8 mouse cellular contexts compared by ENCODE assay signal in the genomic region with DNA sequence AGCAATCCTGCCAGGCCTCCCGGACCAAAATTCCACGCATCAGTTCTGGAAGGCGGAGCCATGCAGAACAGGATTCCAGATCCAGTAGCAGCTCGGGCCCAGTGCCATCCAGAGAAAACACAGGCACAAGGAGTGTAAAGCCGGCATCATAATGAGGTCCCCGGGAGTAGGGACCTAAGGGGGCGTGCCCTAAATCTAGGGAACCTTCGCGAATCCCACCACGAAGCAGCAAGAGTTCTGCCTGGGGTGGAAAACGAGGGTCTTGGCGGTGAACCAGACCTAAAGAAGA. TPM values are rescaled to one million over a fixed set of nuclear protein-coding genes. Genes with fewer than 3 reads are reported as not detected.
DNase-seq lines count a peak whose midpoint lies in the region; ATAC-seq and TF ChIP-seq lines count a peak whose summit lies in the region.

No protein-coding gene starts in this region.

- DNase-seq in adrenal gland, adult (ENCODE audit: inconsistent age in 2 of 2, low spot score in 1 of 2): peak; percentile 63 to 68
- no peak for DNase-seq in adrenal gland, adult 8-10 months
- peak; percentile 31 to 40 for DNase-seq in heart, adult 2 months
- peak; percentile 56 for DNase-seq in kidney, adult 9 months
- no peak for DNase-seq in yolk sac, embryonic 10.5 days (ENCODE audit: low spot score)
- no peak for DNase-seq in Muller cell, postnatal 12 days (ENCODE audit: inconsistent ontology term)
- DNase-seq in right cerebral cortex, adult 2 months (ENCODE audit: low spot score in 2 of 2): no peak

- no peak for TF ChIP-seq POLR2A in heart, adult 2 months (IDR thresholded peaks at IDR 0.05; ENCODE audit: insufficient read depth, low read depth, low read length)

- peaks cover 3% of the 10 kb centered on the region; the same call in 1 of the 2 replicates for H3K9me3 ChIP-seq in lung, embryonic 16.5 days (ENCODE audit: control insufficient read depth, low read length)

- H3K79me2 ChIP-seq in heart, adult 2 months (replicated peaks; ENCODE audit: control insufficient read depth, insufficient read depth, low read length): no peaks in the 10 kb centered on the region

- H3K9ac ChIP-seq in heart, adult 2 months (ENCODE audit: low read depth, low read length): no peak overlapping the region
- peak overlapping the region; percentile 75 for H3K9ac ChIP-seq in lung, embryonic 16.5 days (ENCODE audit: low read length)

- H3K36me3 ChIP-seq in heart, adult 2 months (ENCODE audit: control insufficient read depth, insufficient read depth, low read length): no peaks in the 10 kb centered on the region
- no peaks in the 10 kb centered on the region for H3K36me3 ChIP-seq in lung, embryonic 16.5 days (ENCODE audit: control insufficient read depth, insufficient read depth, low read length)

- peaks cover 4% of the 10 kb centered on the region; the same call in 1 of the 2 replicates for H3K4me1 ChIP-seq in heart, adult 2 months (ENCODE audit: control insufficient read depth, insufficient read depth, low read length)
- peaks cover 45% of the 10 kb centered on the region for H3K4me1 ChIP-seq in lung, embryonic 16.5 days (replicated peaks; ENCODE audit: control insufficient read depth, insufficient read depth, low read length)

- TF ChIP-seq EP300 in heart, adult 2 months (IDR thresholded peaks at IDR 0.05; ENCODE audit: insufficient read depth, low read depth, low read length): no peak

- WGBS in heart, adult 2 months: 22% methylated on average over 12 of the region's 12 CpGs
- WGBS in lung, embryonic 16.5 days: 8% methylated on average over 12 of the region's 12 CpGs

- H3K27ac ChIP-seq in heart, adult 2 months: no peak overlapping the region
- H3K27ac ChIP-seq in lung, embryonic 16.5 days (ENCODE audit: low read length): no peak overlapping the region

- no peaks in the 10 kb centered on the region for H3K27me3 ChIP-seq in heart, adult 2 months (ENCODE audit: control insufficient read depth, insufficient read depth, low read length)
- peaks cover 31% of the 10 kb centered on the region for H3K27me3 ChIP-seq in lung, embryonic 16.5 days (ENCODE audit: control insufficient read depth, insufficient read depth, low read depth, low read length)

- no peak for TF ChIP-seq CTCF in heart, adult 2 months (IDR thresholded peaks at IDR 0.05)

- no peak for ATAC-seq in lung, embryonic 16.5 days (ENCODE audit: low read depth)

- H3K4me2 ChIP-seq in lung, embryonic 16.5 days (ENCODE audit: low read depth, low read length): peak overlapping the region; percentile 98

- no peak overlapping the region; the same call in 1 of the 2 replicates for H3K4me3 ChIP-seq in heart, adult 2 months
- H3K4me3 ChIP-seq in lung, embryonic 16.5 days (ENCODE audit: low read length): peak overlapping the region; percentile 66

- intact Hi-C loops in heart, adult 2 months (cut with DNase I): no loop called here

RNA-seq across cellular contexts. Expression of gene Tmem102, which starts 0.8 kb away (rescaled TPM):
- total RNA-seq in adrenal gland, adult 8-10 months (2022): 1 to 10 TPM in 1 of 4 experiments, under 1 TPM in 3; 0.45 to 1.1 (median 0.72) TPM
- total RNA-seq in heart, adult 2 months (2021): under 1 TPM; 0.25 to 0.29 TPM
- polyA plus RNA-seq in heart, adult 2 months (2012; rRNA removed): 0.44 and 0.47 TPM in 2 replicates
- 6.5 and 8.6 TPM in 2 replicates for polyA plus RNA-seq in lung, embryonic 16.5 days (2015; fragmentation: Nextera tagmentation; extraction: Ambion mirVana)

RNA-seq across cellular contexts. Expression of gene Fgf11, which starts 2.9 kb away (rescaled TPM):
- total RNA-seq in adrenal gland, adult 8-10 months (2022): 10 to 100 TPM in 2 of 4 experiments, 1 to 10 TPM in 2; 2.5 to 32.7 (median 16.9) TPM
- 1 to 10 TPM; 1.9 to 2.5 TPM for total RNA-seq in heart, adult 2 months (2021)
- 3.3 and 4.3 TPM in 2 replicates for polyA plus RNA-seq in heart, adult 2 months (2012; rRNA removed)
- 1.0 and 1.7 TPM in 2 replicates for polyA plus RNA-seq in lung, embryonic 16.5 days (2015; fragmentation: Nextera tagmentation; extraction: Ambion mirVana)

RNA-seq across cellular contexts. Expression of gene Chrnb1, which starts 8.9 kb away (rescaled TPM):
- total RNA-seq in adrenal gland, adult 8-10 months (2022): 1 to 10 TPM; 1.5 to 8.1 (median 5.0) TPM
- 1 to 10 TPM; 4.1 TPM for total RNA-seq in heart, adult 2 months (2021)
- polyA plus RNA-seq in heart, adult 2 months (2012; rRNA removed): 10.3 and 16.4 TPM in 2 replicates
- polyA plus RNA-seq in lung, embryonic 16.5 days (2015; fragmentation: Nextera tagmentation; extraction: Ambion mirVana): 18.6 and 20.7 TPM in 2 replicates

RNA-seq across cellular contexts. Expression of gene Gm39566, which starts 10.5 kb away (rescaled TPM):
- total RNA-seq in adrenal gland, adult 8-10 months (2022): not detected
- total RNA-seq in heart, adult 2 months (2021): not detected
- 0.02 and 0.09 TPM in 2 replicates for polyA plus RNA-seq in heart, adult 2 months (2012; rRNA removed)
- not detected in 2 replicates for polyA plus RNA-seq in lung, embryonic 16.5 days (2015; fragmentation: Nextera tagmentation; extraction: Ambion mirVana)

RNA-seq across cellular contexts. Expression of gene Spem2, which starts 13.7 kb away (rescaled TPM):
- not detected for total RNA-seq in adrenal gland, adult 8-10 months (2022)
- not detected for total RNA-seq in heart, adult 2 months (2021)
- 0.15 and 0.20 TPM in 2 replicates for polyA plus RNA-seq in heart, adult 2 months (2012; rRNA removed)
- not detected in 2 replicates for polyA plus RNA-seq in lung, embryonic 16.5 days (2015; fragmentation: Nextera tagmentation; extraction: Ambion mirVana)

Comparison
In these comparisons a context has a peak if more than half of its experiments do, and no peak if none do; other contexts are left out.
1. DNase-seq: peak in adrenal gland, adult (2 of 2), heart, adult 2 months (2 of 2) and kidney, adult 9 months (single experiment); none in adrenal gland, adult 8-10 months (single experiment), yolk sac, embryonic 10.5 days (single experiment), Muller cell, postnatal 12 days (single experiment) and right cerebral cortex, adult 2 months (0 of 2).